Mouse (Mus musculus): Measurements from ENCODE around the gene Ebf1. TPM values are rescaled to one million over a fixed set of nuclear protein-coding genes. Genes with fewer than 3 reads are reported as not detected.

Ebf1 gene
- polyA plus RNA-seq, 1 experiment from 2014 or later = 21.3 TPM

GRCm38 (mm10) chr11:44892814-44893521, 275.9 kb downstream of the Ebf1 start:
- H3K9me3 ChIP-seq (ENCODE audit: control insufficient read depth, low read length) = no peaks in the 10 kb centered on the region
- 78% methylated on average over 18 of the region's 18 CpGs for WGBS
- H3K27me3 ChIP-seq (ENCODE audit: control insufficient read depth, insufficient read depth, low read length) = no peaks in the 10 kb centered on the region
- no peak overlapping the region for H3K4me3 ChIP-seq (ENCODE audit: low read depth, low read length)
- DNase-seq (ENCODE audit: low spot score) (no peak), ATAC-seq (replicated peaks; ENCODE audit: low FRiP score) (no peak; the same call in 1 of the 2 replicates)
- H3K27ac ChIP-seq (ENCODE audit: low read depth, low read length) = no peak overlapping the region
- H3K4me2 ChIP-seq (ENCODE audit: low read depth, low read length, severe bottlenecking) = no peak overlapping the region
- H3K36me3 ChIP-seq (ENCODE audit: control insufficient read depth, insufficient read depth, low read length) = no peaks in the 10 kb centered on the region
- H3K4me1 ChIP-seq (replicated peaks; ENCODE audit: control insufficient read depth, insufficient read depth, low read length) = no peaks in the 10 kb centered on the region
- H3K9ac ChIP-seq (ENCODE audit: low read length) = no peak overlapping the region

GRCm38 (mm10) chr11:44893986-44894385, 276.9 kb downstream of the Ebf1 start:
- Histone ChIP-seq H3K36me3 (ENCODE audit: control insufficient read depth, insufficient read depth, low read length) (no peaks in the 10 kb centered on the region), H3K4me2 (ENCODE audit: low read depth, low read length, severe bottlenecking) (no peak overlapping the region), H3K9ac (ENCODE audit: low read length) (no peak overlapping the region), H3K27ac (ENCODE audit: low read depth, low read length) (no peak overlapping the region), H3K4me3 (ENCODE audit: low read depth, low read length) (no peak overlapping the region), H3K27me3 (ENCODE audit: control insufficient read depth, insufficient read depth, low read length) (no peaks in the 10 kb centered on the region), H3K9me3 (ENCODE audit: control insufficient read depth, low read length) (no peaks in the 10 kb centered on the region), H3K4me1 (replicated peaks; ENCODE audit: control insufficient read depth, insufficient read depth, low read length) (no peaks in the 10 kb centered on the region)
- ATAC-seq (replicated peaks; ENCODE audit: low FRiP score) = no peak
- DNase-seq (ENCODE audit: low spot score) = no peak

DNA sequence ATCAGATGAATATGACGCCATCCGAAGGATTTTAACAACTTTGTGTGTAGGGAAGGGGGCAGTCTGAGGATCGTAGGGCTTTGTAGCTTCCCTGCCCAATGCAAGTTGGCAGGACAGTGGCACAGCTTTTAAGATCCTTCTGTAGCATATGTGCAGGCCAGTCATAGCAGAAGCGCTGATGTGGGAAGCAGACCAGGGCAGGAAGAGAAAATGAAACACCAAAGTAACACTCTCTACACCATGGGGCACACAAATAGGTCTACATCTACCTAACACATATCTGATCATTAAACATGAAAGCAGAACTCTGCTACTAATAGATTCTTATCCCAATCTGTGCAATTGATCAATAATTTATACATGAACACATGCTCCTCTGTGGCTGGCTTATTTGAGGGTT, 277.7 kb downstream of the Ebf1 start:
- DNase-seq (ENCODE audit: low spot score) = no peak
- no peak overlapping the region for H3K4me3 ChIP-seq (ENCODE audit: low read depth, low read length)
- H3K9ac ChIP-seq (ENCODE audit: low read length) = no peak overlapping the region
- H3K36me3 ChIP-seq (ENCODE audit: control insufficient read depth, insufficient read depth, low read length) = no peaks in the 10 kb centered on the region
- 90% methylated on average over 4 of the region's 4 CpGs for WGBS
- H3K27me3 ChIP-seq (ENCODE audit: control insufficient read depth, insufficient read depth, low read length) = no peaks in the 10 kb centered on the region
- H3K27ac ChIP-seq (ENCODE audit: low read depth, low read length) = no peak overlapping the region
- ATAC-seq (replicated peaks; ENCODE audit: low FRiP score) = no peak
- no peak overlapping the region for H3K4me2 ChIP-seq (ENCODE audit: low read depth, low read length, severe bottlenecking)
- no peaks in the 10 kb centered on the region for H3K4me1 ChIP-seq (replicated peaks; ENCODE audit: control insufficient read depth, insufficient read depth, low read length)
- H3K9me3 ChIP-seq (ENCODE audit: control insufficient read depth, low read length) = no peaks in the 10 kb centered on the region

DNA sequence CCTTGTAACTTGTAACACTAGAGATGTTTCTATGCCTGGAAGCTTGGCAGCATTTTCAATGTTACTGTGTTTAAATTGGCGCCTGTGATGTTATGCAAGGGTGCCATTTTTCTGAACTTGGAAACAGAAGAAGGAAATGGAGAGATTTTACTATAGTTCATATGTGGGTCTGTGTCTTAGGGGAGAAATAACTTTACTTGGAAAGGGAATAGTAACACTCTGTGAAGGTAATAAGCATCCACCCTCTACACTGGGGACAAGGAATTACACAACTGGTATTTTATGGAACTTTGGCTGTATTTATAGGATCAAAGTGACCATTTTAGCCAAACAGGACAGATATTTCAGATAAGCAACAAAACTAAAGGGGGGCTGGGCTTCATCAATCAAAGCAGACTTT, 278.8 kb downstream of the Ebf1 start:
- no peaks in the 10 kb centered on the region for H3K36me3 ChIP-seq (ENCODE audit: control insufficient read depth, insufficient read depth, low read length)
- H3K4me2 ChIP-seq (ENCODE audit: low read depth, low read length, severe bottlenecking) = no peak overlapping the region
- 97% methylated on average over 1 of the region's 1 CpGs for WGBS
- no peaks in the 10 kb centered on the region for H3K9me3 ChIP-seq (ENCODE audit: control insufficient read depth, low read length)
- no peak for ATAC-seq (replicated peaks; ENCODE audit: low FRiP score)
- H3K27ac ChIP-seq (ENCODE audit: low read depth, low read length) = no peak overlapping the region
- DNase-seq (ENCODE audit: low spot score) = no peak
- H3K27me3 ChIP-seq (ENCODE audit: control insufficient read depth, insufficient read depth, low read length) = no peaks in the 10 kb centered on the region
- H3K4me1 ChIP-seq (replicated peaks; ENCODE audit: control insufficient read depth, insufficient read depth, low read length) = peaks cover 3% of the 10 kb centered on the region; the same call in 1 of the 2 replicates
- no peak overlapping the region for H3K9ac ChIP-seq (ENCODE audit: low read length)
- no peak overlapping the region for H3K4me3 ChIP-seq (ENCODE audit: low read depth, low read length)

DNA sequence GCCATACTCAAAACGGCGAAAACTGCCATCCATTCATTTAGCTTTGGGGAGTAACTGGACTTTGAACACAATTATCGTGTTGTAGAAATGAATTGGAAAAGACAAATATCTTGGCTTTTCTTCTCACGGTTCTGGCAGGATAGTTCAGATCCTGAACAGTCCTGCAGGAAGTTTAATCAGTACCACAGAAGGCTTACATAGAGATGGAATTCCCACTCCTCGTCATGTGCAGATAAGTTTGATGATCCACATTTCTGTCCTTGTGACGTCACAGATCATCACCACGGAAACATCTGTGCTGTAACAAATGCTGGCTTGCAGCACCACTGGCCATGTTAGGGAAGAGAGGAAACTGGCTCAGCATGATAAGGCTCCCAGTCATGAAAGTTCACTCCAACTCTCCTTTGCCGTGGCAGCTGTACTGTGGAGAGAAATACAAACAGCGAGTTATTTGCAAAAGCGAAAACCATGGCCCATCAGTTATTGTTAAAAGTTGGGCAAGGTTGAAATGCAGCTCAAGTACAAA, 280.1 kb downstream of the Ebf1 start:
- Histone ChIP-seq H3K9me3 (ENCODE audit: control insufficient read depth, low read length) (no peaks in the 10 kb centered on the region), H3K36me3 (ENCODE audit: control insufficient read depth, insufficient read depth, low read length) (no peaks in the 10 kb centered on the region), H3K4me3 (ENCODE audit: low read depth, low read length) (no peak overlapping the region), H3K27me3 (ENCODE audit: control insufficient read depth, insufficient read depth, low read length) (no peaks in the 10 kb centered on the region), H3K27ac (ENCODE audit: low read depth, low read length) (no peak overlapping the region), H3K4me2 (ENCODE audit: low read depth, low read length, severe bottlenecking) (no peak overlapping the region), H3K4me1 (replicated peaks; ENCODE audit: control insufficient read depth, insufficient read depth, low read length) (peaks cover 4% of the 10 kb centered on the region; the same call in 1 of the 2 replicates), H3K9ac (ENCODE audit: low read length) (no peak overlapping the region)
- 79% methylated on average over 10 of the region's 10 CpGs for WGBS
- DNase-seq (ENCODE audit: low spot score) (no peak), ATAC-seq (replicated peaks; ENCODE audit: low FRiP score) (no peak)

DNA sequence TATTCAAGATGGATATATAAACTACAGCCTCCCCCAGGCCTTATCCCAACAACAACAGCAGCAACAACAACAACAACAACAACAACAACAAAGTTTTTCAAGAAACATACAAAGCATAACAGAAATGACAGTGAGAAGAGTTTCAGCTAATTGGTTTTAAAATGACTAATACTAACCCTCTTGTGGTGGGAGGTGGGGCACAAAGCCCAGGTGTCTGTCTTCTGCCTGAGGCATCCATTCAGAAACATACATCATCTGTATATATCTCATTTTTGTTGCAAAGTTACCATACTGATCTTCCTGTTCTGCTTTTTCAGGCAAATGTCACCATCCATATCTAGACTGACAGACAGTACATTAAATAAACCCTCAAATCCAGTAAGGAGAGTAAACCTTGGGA, 282.4 kb downstream of the Ebf1 start:
- no peak overlapping the region for H3K4me2 ChIP-seq (ENCODE audit: low read depth, low read length, severe bottlenecking)
- ATAC-seq (replicated peaks; ENCODE audit: low FRiP score) (no peak), DNase-seq (ENCODE audit: low spot score) (no peak)
- peaks cover 9% of the 10 kb centered on the region; the same call in 1 of the 2 replicates for H3K4me1 ChIP-seq (replicated peaks; ENCODE audit: control insufficient read depth, insufficient read depth, low read length)
- H3K36me3 ChIP-seq (ENCODE audit: control insufficient read depth, insufficient read depth, low read length) = no peaks in the 10 kb centered on the region
- no peak overlapping the region for H3K27ac ChIP-seq (ENCODE audit: low read depth, low read length)
- H3K9me3 ChIP-seq (ENCODE audit: control insufficient read depth, low read length) = no peaks in the 10 kb centered on the region
- H3K4me3 ChIP-seq (ENCODE audit: low read depth, low read length) = no peak overlapping the region
- no peak overlapping the region for H3K9ac ChIP-seq (ENCODE audit: low read length)
- no peaks in the 10 kb centered on the region for H3K27me3 ChIP-seq (ENCODE audit: control insufficient read depth, insufficient read depth, low read length)

DNA sequence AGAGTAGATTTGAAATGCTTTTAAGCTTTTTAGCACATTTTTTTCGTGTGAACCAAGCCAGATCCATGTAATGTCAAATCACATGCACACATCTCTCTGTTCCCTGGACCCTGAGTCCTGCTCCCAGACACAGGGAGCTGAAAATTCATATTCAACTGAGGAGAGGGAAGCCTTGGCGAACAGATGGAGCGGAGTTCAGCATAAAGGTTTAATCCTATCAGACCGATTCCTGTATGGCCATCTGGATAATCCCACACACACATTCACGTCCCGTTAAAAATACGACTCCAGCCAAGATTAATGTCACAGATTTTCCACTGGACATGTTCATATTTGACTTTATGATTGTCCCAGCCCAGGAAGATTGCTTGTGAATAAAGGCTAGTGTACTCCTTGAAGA, 282.8 kb downstream of the Ebf1 start:
- ATAC-seq (replicated peaks; ENCODE audit: low FRiP score) (peak; percentile 25; the same call in 1 of the 2 replicates), DNase-seq (ENCODE audit: low spot score) (no peak)
- Histone ChIP-seq H3K4me1 (replicated peaks; ENCODE audit: control insufficient read depth, insufficient read depth, low read length) (peaks cover 9% of the 10 kb centered on the region; the same call in 1 of the 2 replicates), H3K27me3 (ENCODE audit: control insufficient read depth, insufficient read depth, low read length) (no peaks in the 10 kb centered on the region), H3K27ac (ENCODE audit: low read depth, low read length) (no peak overlapping the region), H3K4me3 (ENCODE audit: low read depth, low read length) (no peak overlapping the region), H3K9ac (ENCODE audit: low read length) (no peak overlapping the region), H3K4me2 (ENCODE audit: low read depth, low read length, severe bottlenecking) (no peak overlapping the region), H3K9me3 (ENCODE audit: control insufficient read depth, low read length) (no peaks in the 10 kb centered on the region), H3K36me3 (ENCODE audit: control insufficient read depth, insufficient read depth, low read length) (no peaks in the 10 kb centered on the region)
- WGBS = 62% methylated on average over 7 of the region's 7 CpGs

- Histone ChIP-seq H3K9me3 (ENCODE audit: control insufficient read depth, low read length) (no peaks in the 10 kb centered on the region), H3K4me3 (ENCODE audit: low read depth, low read length) (no peak overlapping the region), H3K4me1 (replicated peaks; ENCODE audit: control insufficient read depth, insufficient read depth, low read length) (peaks cover 9% of the 10 kb centered on the region; the same call in 1 of the 2 replicates), H3K9ac (ENCODE audit: low read length) (no peak overlapping the region), H3K36me3 (ENCODE audit: control insufficient read depth, insufficient read depth, low read length) (no peaks in the 10 kb centered on the region), H3K27me3 (ENCODE audit: control insufficient read depth, insufficient read depth, low read length) (no peaks in the 10 kb centered on the region), H3K27ac (ENCODE audit: low read depth, low read length) (no peak overlapping the region), H3K4me2 (ENCODE audit: low read depth, low read length, severe bottlenecking) (no peak overlapping the region)
- WGBS = 41% methylated on average over 7 of the region's 7 CpGs
- ATAC-seq (replicated peaks; ENCODE audit: low FRiP score) = peak; percentile 84
- no peak for DNase-seq (ENCODE audit: low spot score)
These were observed 283.4 kb downstream of the Ebf1 start for GRCm38 (mm10) chr11:44900496-44900895.

GRCm38 (mm10) chr11:44901715-44902114, 284.6 kb downstream of the Ebf1 start:
- WGBS = 85% methylated on average over 2 of the region's 2 CpGs
- no peak overlapping the region for H3K27ac ChIP-seq (ENCODE audit: low read depth, low read length)

More at GRCm38 (mm10) chr11:44901715-44902114, 284.6 kb downstream of the Ebf1 start:
- ATAC-seq (replicated peaks; ENCODE audit: low FRiP score) (no peak), DNase-seq (ENCODE audit: low spot score) (no peak)
- H3K4me3 ChIP-seq (ENCODE audit: low read depth, low read length) = no peak overlapping the region
- no peak overlapping the region for H3K9ac ChIP-seq (ENCODE audit: low read length)
- no peaks in the 10 kb centered on the region for H3K36me3 ChIP-seq (ENCODE audit: control insufficient read depth, insufficient read depth, low read length)
- H3K9me3 ChIP-seq (ENCODE audit: control insufficient read depth, low read length) = no peaks in the 10 kb centered on the region
- H3K27me3 ChIP-seq (ENCODE audit: control insufficient read depth, insufficient read depth, low read length) = no peaks in the 10 kb centered on the region
- peaks cover 9% of the 10 kb centered on the region; the same call in 1 of the 2 replicates for H3K4me1 ChIP-seq (replicated peaks; ENCODE audit: control insufficient read depth, insufficient read depth, low read length)
- H3K4me2 ChIP-seq (ENCODE audit: low read depth, low read length, severe bottlenecking) = no peak overlapping the region

Measured in forebrain, embryonic 11.5 days (tissue).